Mouse (Mus musculus) MEL (cell line): ENCODE data around the gene Eif5b.

Source experiments
- CTCF ChIP-seq, 3 experiments: IDR thresholded peaks in 2 of 3; conservative IDR thresholded peaks in 1 of 3; 2 replicates each; pipeline ENCODE4 v1.5.1; 2011 to 2012; ENCODE audit warnings: low read length in 3 of 3, low read depth in 2 of 3, mild to moderate bottlenecking in 2 of 3, improper control_type of control experiment in 1 of 3, inconsistent platforms in 1 of 3, mixed read lengths in 1 of 3, moderate library complexity in 1 of 3; ENCODE audit not compliant: control insufficient read depth in 1 of 3, insufficient read depth in 1 of 3, poor library complexity in 1 of 3, severe bottlenecking in 1 of 3
- GABPA ChIP-seq: IDR thresholded peaks from 2 replicates; pipeline ENCODE4 v1.6.1; 2012; ENCODE audit warnings: low read depth, mild to moderate bottlenecking, inconsistent platforms, low read length, improper control_type of control experiment, moderate library complexity
- MAX ChIP-seq: IDR thresholded peaks from 2 replicates; pipeline ENCODE4 v1.6.1; 2011; ENCODE audit warnings: low read length, improper control_type of control experiment
- POLR2A ChIP-seq, 2 experiments: IDR thresholded peaks; 2 replicates each; pipeline ENCODE4 v1.6.1; 2011 to 2012; ENCODE audit warnings: low read length in 2 of 2, mild to moderate bottlenecking in 2 of 2, control low read depth in 1 of 2, improper control_type of control experiment in 1 of 2, low read depth in 1 of 2, moderate library complexity in 1 of 2; ENCODE audit not compliant: control insufficient read depth in 1 of 2, insufficient read depth in 1 of 2, poor library complexity in 1 of 2
- SIN3A ChIP-seq: IDR thresholded peaks from 2 replicates; pipeline ENCODE4 v1.6.1; 2012; ENCODE audit warnings: low read length, improper control_type of control experiment, inconsistent platforms

DNA sequence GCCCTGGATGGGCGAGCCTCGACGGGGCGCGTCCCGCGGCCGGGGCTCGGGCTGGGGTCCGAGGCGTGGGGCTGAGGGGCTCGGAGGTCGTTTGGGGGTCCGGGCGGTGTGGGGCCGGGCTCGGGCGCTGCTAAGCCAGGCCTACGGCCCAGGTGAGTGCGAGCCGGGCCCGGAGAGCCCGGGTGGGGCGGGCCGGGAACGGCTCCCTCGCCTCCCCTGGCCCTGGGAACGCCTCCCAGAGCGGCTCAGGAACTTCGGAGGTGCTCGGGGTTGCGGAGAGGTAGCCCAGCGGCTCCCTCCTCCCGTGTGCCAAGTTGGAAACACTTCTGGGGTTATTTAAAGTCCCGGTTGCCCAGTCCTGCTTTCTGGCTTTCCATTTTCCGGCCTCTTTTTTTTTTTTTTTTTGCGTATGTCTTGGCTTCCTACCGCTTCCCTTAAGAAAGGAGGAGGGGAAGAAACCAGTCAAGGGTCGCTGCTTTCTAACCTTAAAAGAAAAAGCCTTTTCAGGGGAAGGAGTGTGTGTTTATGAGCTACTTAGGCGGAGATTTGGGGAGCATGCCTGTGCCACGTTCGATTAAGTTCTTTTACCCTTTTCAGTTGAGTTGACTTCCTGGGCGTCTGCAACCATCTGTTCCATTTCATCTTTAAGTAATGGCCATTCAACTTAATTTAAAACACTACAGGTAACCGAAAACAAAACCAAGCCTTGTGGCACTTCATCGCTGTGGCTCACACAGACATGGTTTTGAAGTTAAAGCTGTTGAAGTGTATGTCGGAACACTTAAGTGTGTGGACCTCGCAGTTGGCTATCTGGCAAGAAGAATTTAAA lies 775 bp downstream of the Eif5b start:
- TF ChIP-seq POLR2A (IDR thresholded peaks at IDR 0.05; ENCODE audit: control insufficient read depth in 1 of 2, insufficient read depth in 1 of 2, low read depth in 1 of 2, low read length in 2 of 2, poor library complexity in 1 of 2) (no peak), CTCF (IDR thresholded peaks at IDR 0.05 in 2 of 3, conservative IDR thresholded peaks at IDR 0.05 in 1 of 3; ENCODE audit: control insufficient read depth in 1 of 3, insufficient read depth in 1 of 3, low read depth in 2 of 3, low read length in 3 of 3, poor library complexity in 1 of 3, severe bottlenecking in 1 of 3) (no peak), MAX (no peak), SIN3A (no peak), GABPA (no peak)
